Mouse (Mus musculus): ENCODE measurements around the gene Rmnd5b. TPM values are rescaled to one million over a fixed set of nuclear protein-coding genes. Genes with fewer than 3 reads are reported as not detected.
"Not testable (repeated sequence)": the region's sequence is repeated elsewhere in the genome, so short reads cannot be mapped to it uniquely, and the experiment has no call there.

Rmnd5b gene
- polyA plus RNA-seq (2012; rRNA removed), result 36.0 and 41.4 TPM in 2 replicates

- under 1% methylated on average over 61 of the region's 61 CpGs for WGBS
- DNase-seq (ENCODE audit: low read depth, low spot score), result no peak
Observed at GRCm38 (mm10) chr11:51635525-51636322, at the start of gene Rmnd5b. Gene Rmnd5b, minus strand, starts transcription at chr11:51635896.

DNA sequence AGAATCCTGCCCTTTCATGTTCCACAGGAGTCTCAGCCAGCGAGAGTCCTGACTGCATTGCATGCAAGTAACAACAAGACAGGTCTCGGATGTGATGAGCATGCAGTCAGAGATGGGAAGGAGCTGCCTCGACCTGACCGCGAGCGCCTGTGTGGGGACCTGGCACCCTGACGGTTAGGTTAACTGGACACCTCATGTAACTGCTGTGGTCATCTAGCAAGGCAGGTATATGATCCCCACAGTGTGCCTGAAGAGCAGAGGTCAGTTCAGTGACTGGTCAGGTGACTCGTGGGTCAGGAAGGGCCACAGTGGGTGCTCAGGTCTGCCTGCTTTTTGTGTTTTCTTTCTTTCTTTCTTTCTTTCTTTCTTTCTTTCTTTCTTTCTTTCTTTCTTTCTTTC is 46.3 kb upstream of the Rmnd5b start:
- WGBS, result 42% methylated on average over 8 of the region's 8 CpGs
- no peak for DNase-seq (ENCODE audit: low read depth, low spot score)

DNA sequence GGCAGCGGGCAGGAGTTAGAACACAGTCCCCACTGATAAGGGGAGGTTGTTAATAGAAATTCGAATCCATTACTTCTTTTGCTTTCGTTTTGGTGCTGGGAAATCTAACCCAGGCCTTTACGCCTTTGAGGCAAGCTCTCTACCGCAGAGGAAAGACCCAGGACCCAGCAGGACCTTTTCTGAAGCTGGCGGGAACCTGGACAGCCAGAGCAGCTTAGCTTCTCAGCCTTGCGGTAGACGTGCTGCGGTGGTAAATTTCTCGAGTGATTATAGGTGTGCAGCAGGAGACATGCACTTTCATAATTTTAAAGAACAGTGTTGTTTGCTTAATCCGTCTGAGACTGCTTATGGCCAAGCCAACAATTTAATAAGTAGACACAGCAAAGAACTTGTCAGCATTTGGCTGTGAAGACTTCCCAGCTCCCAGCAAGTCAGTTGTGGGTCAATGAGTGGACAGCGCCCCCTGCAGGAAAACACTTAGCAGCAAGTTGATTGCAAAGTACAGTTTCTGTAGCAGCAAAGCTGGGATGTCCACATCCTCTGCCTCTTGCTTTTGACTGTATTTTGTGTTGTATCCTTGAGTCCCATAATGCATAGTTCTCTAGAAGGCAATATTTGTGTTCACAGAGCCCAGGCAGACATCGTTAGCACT is 45.8 kb upstream of the Rmnd5b start:
- peak; percentile 73 for DNase-seq (ENCODE audit: low read depth, low spot score)
- WGBS, result 31% methylated on average over 13 of the region's 13 CpGs

GRCm38 (mm10) chr11:51679466-51679865 is 43.8 kb upstream of the Rmnd5b start:
- DNase-seq (ENCODE audit: low read depth, low spot score), result no peak
- WGBS, result 67% methylated on average over 3 of the region's 3 CpGs

DNA sequence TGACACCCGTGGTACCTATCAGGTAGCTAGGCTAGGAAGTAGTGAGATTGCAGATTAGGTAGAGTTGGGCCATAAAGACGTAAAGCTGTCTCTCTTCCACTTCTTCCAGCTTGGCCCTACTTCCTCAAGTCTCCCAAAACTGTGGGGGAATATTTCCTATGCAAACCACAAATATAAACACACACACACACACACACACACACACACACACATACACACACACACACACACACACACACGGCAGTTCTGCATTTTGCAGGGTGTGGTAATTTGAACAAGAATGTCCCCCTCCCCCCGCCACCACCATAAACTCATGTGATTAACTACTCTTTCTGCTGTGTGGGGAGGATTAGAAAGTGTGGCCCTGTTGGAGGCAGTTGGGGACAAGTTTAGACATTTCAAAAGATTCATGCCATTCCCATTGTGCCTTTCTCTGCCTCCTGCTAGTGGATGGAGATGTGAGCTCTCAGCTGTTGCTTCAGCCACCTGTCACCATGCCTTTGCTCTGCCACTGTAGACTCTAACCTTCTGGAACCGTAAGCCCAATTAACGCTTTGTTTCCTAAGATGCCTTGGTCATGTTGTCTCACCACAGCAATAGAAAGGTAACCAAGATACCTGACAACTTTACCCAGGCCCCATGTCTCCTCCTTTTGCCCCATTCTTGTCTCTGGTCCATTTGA is 42.2 kb upstream of the Rmnd5b start:
- DNase-seq (ENCODE audit: low read depth, low spot score), result no peak
- 42% methylated on average over 6 of the region's 6 CpGs for WGBS

DNA sequence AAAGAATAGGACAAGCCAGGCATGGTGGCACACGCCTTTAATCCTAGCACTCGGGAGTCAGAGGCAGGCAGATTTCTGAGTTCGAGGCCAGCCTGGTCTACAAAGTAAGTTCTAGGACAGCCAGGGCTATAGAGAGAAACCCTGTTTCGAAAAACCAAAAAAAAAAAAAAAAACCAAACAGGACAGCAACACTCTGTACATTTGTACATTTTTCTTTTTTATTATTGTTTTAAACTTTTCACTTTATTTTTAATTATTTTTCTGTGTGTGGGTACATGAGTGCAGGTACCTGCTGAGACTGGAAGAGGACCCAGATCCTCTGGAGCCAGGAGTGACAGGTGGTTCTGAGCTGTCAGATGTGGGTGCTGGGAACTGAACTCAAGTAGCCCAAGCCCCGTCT is 39.7 kb upstream of the Rmnd5b start:
- WGBS, result 80% methylated on average over 5 of the region's 5 CpGs
- DNase-seq (ENCODE audit: low read depth, low spot score), result no peak

GRCm38 (mm10) chr11:51673291-51673690 is 37.6 kb upstream of the Rmnd5b start:
- WGBS, result 80% methylated on average over 9 of the region's 9 CpGs
- DNase-seq (ENCODE audit: low read depth, low spot score), result no peak

DNA sequence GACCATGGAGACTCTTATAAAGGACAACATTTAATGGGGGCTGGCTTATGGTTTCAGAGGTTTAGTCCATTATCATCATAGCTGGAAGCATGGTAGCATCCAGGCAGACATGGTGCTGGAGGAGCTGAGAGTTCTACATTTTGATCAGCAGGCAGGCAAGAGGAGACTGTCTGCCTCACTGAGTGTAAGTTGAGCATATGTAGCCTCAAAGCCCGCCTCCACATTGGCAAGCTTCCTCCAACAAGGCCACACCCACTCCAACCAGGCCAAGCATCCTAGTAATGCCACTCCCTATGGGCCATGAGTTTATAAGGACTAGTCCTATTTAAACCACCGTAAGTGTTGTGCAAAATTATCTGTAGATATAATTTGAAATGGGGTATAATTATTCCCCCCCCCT is 35.7 kb upstream of the Rmnd5b start:
- no peak for DNase-seq (ENCODE audit: low read depth, low spot score)
- WGBS, result 23% methylated on average over 2 of the region's 2 CpGs

DNA sequence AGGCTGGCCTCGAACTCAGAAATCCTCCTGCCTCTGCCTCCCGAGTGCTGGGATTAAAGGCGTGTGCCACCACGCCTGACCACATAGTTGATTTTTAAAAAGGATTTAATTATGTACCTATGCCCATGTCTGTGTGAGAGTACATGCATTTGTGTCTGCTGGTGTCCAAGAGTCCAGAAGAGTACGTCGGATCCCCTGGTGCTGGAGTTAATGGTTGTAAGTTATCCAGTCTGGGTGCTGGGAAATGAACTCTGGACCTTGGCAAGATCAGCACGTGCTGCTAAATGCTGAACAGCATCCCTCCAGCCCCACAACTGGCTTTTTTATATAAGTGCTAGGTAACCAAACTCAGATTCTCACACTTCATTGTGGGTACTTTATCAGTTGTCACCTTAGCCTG is 35.1 kb upstream of the Rmnd5b start:
- 82% methylated on average over 7 of the region's 7 CpGs for WGBS
- no peak for DNase-seq (ENCODE audit: low read depth, low spot score)

DNA sequence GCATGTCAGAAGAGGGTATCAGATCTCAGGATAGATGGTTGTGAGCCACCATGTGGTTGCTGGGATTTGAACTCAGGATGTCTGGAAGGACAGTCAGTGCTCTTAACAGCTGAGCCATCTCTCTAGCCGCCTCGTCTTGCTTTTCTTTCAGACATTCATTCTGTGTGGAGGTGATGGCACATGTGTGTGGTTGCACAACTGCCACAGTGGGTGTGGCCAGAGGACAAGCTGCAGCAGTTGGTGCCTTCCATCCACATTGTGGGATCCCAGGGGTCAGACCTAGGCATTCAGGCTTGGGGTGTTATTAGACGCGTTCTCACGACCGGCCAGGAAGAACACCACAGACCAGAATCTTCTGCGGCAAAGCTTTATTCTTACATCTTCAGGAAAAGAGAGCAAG is 29.1 kb upstream of the Rmnd5b start:
- 93% methylated on average over 7 of the region's 7 CpGs for WGBS
- not testable (repeated sequence) for DNase-seq (ENCODE audit: low read depth, low spot score)

DNA sequence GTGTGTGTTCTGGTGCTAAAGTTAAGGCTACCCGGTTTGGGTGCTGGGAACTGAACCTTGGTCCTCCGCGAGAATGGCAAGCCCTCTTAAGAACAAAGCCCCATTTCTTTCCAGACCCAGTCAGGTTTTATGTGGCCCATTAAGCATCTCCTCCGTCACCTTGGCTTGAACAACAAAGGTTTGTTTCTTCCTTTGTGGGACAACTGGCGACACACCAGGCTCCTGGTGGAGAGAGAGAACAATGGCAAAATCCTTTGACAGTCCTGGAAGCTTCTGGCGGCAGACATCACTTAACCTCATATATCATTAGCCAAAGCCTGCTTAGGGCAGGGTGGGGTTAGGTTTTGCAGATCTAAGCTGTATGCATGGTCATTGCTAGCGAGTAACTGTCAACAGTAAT is 26.9 kb upstream of the Rmnd5b start:
- WGBS, result 45% methylated on average over 7 of the region's 7 CpGs
- DNase-seq (ENCODE audit: low read depth, low spot score), result no peak

GRCm38 (mm10) chr11:51661867-51662365 is 26.2 kb upstream of the Rmnd5b start:
- no peak for DNase-seq (ENCODE audit: low read depth, low spot score)

GRCm38 (mm10) chr11:51658705-51659104 is 23.0 kb upstream of the Rmnd5b start:
- 15% methylated on average over 6 of the region's 6 CpGs for WGBS
- no peak for DNase-seq (ENCODE audit: low read depth, low spot score)

More at GRCm38 (mm10) chr11:51661867-51662365, 26.2 kb upstream of the Rmnd5b start:
- WGBS, result 90% methylated on average over 16 of the region's 16 CpGs

DNA sequence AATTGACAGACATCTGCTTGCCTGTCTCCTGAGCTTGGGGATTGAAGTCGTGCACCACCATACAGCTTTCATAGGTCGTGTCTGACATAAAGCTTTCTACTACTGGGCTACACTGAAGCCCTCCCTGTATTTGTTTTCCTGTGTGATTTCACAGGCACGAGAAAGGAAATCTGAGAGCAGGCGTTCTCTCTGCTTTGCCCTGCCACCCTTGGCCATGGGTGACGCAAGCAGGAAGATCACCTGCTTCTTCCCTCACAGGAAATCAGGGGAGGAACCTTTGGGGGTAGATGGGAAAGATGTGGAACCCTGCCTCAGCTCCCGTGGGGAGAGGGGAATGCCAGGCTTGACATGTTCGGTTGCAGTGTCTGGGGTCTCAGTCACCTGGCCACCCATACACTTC is 22.6 kb upstream of the Rmnd5b start:
- DNase-seq (ENCODE audit: low read depth, low spot score), result no peak
- 22% methylated on average over 7 of the region's 7 CpGs for WGBS

DNA sequence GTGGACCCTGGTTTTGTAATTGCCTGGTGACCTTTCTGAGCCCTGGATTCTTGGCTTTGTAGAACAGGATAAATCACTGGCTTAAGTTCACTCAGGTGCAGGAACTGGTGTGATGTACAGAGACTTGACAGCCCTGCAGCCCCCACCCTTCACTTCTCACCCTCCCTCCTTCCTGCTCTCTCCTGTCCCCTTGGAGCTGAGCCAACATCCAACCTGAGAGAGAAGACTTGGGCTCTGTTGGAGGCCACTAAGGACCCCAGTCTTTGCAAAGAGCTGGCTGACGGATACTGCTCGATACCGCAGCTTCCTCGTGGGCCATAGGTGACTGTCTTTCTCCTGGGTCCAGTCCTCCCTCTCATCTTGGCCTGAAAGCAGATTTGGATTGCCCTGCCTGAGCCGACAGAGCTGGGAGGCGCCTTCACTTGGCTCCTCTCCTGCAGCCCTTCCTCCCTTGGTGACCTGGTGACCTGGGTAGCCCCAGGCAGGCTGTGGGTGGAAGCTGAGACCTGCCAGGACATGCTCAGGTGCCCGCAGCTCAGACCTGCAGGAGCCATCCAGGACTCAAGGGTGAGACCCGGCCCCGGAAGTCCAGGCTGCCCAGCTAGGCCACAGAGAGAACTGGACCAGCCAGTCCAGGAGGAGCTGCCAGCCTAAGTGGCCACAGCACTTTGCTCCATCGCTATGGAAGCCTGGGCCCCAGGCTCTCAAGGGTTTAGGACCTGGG is 21.3 kb upstream of the Rmnd5b start:
- WGBS, result 73% methylated on average over 10 of the region's 10 CpGs
- no peak for DNase-seq (ENCODE audit: low read depth, low spot score)

DNA sequence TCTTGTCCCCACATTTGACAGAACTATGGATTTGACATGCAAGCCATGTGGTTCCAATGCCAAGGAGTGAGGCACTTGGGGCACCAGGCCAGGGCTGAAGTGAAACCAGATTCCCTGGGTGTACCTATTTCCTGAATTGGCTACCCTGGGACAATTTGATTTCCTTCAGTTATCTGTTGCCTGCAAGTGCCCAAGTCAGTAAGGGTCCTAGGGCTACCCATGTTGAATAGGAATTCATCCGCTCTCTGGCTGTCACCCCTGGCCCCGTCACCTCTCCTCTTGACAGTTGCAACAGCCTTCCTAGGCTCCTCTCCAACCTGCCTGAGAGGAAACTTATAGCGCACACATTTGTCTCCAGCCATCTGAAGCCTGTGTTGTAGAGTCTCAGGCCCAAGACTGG is 19.2 kb upstream of the Rmnd5b start:
- DNase-seq (ENCODE audit: low read depth, low spot score), result no peak
- 99% methylated on average over 3 of the region's 3 CpGs for WGBS

GRCm38 (mm10) chr11:51653736-51654135 is 18.0 kb upstream of the Rmnd5b start:
- no peak for DNase-seq (ENCODE audit: low read depth, low spot score)
- WGBS, result 77% methylated on average over 6 of the region's 6 CpGs

- no peak for DNase-seq (ENCODE audit: low read depth, low spot score)
- 90% methylated on average over 4 of the region's 4 CpGs for WGBS
Observed at GRCm38 (mm10) chr11:51652889-51653418, 17.3 kb upstream of the Rmnd5b start.

GRCm38 (mm10) chr11:51650691-51651515 is 15.2 kb upstream of the Rmnd5b start, which contains the start of the genes N4bp3 and D930048N14Rik:
Gene N4bp3, minus strand, starts transcription at chr11:51650842.
Gene D930048N14Rik, plus strand, starts transcription at chr11:51650954.
- WGBS, result 1% methylated on average over 70 of the region's 70 CpGs

More at GRCm38 (mm10) chr11:51650691-51651515, 15.2 kb upstream of the Rmnd5b start, which contains the start of the genes N4bp3 and D930048N14Rik:
- no peak for DNase-seq (ENCODE audit: low read depth, low spot score)

Measured in large intestine, adult 2 months (tissue).